Mouse (Mus musculus) lung, adult 2 months (tissue): ENCODE measurements around the gene A030003K21Rik.

Experiments
- CTCF ChIP-seq: fragments of 200-500 bp; IDR thresholded peaks from 2 replicates; pipeline ENCODE4 v1.5.1; 2011; ENCODE audit warnings: mild to moderate bottlenecking, low read length, control low read depth; ENCODE audit not compliant: insufficient read depth
- POLR2A ChIP-seq: fragments of 200-500 bp; IDR thresholded peaks from 2 replicates; pipeline ENCODE4 v1.6.1; 2011; ENCODE audit warnings: low read depth, mild to moderate bottlenecking, control low read depth, low read length, borderline replicate concordance; ENCODE audit errors: extremely low read depth

DNA sequence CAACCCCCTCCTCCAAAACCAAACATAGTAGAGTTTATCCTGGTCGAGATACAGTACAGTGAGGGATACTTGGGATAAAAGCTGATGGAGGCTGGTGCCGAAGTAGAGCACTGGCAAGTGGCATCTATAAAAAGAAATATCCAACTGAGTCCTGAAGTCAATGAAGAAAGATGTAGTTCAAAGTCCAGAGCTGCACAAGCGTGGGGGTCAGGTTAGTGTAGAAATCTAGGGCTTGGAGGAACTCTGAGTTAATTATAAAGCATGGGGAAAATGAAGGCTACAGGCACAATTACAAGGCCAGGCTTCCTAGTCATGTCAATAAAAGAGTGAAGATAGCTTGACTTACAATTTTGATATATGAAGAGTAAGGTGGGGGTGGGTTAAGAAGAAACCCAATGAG, 42.0 kb downstream of the A030003K21Rik start:
- TF ChIP-seq CTCF (no peak), POLR2A (no peak)
